Mouse (Mus musculus): ENCODE data around the gene Gm20388.

DNA sequence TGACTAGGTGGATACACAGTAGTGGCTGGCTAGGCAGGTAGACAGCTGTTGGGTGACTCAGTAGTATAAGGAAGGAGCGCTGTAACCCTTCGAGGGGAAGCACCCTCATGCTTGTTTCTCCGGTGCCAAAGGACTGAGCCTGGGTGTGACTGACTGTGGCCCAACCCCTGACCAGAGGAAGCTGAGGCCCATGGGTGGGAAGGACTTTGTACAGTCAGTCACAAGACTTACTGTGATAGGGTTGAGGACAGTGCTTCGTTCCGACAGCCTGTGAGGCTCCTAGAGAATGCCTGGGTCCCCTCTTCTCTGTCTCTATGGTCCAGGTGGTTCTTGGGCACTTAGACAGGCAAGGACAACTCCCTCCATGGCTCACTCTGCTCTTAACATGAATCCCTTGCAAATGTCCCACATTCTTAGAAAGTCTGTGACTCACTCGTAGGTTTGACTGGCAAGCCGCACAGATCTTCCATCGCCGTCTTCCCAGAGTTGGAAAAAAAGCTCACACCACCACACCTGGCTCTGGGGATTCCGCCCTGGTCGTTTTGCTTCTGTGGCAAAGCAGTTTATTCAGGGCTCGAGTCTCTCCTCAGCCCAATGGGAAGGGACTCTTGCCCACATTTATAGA, 495.5 kb downstream of the Gm20388 start:
- no peak for TF ChIP-seq POLR2A (IDR thresholded peaks at IDR 0.05; ENCODE audit: insufficient read depth, low read depth, low read length)
- TF ChIP-seq CTCF (IDR thresholded peaks at IDR 0.05; ENCODE audit: insufficient read depth, low read depth, low read length): no peak

Measured in olfactory bulb, adult 2 months (tissue).